Mouse (Mus musculus) MEL (cell line): ENCODE data around the gene Cfap77.

Experiments used
- CHD1 ChIP-seq: IDR thresholded peaks from 2 replicates; pipeline ENCODE4 v1.6.1; 2012; ENCODE audit warnings: low read depth, mild to moderate bottlenecking, inconsistent platforms, low read length, improper control_type of control experiment
- CTCF ChIP-seq, 3 experiments: IDR thresholded peaks in 2 of 3; conservative IDR thresholded peaks in 1 of 3; 2 replicates each; pipeline ENCODE4 v1.5.1; 2011 to 2012; ENCODE audit warnings: low read length in 3 of 3, low read depth in 2 of 3, mild to moderate bottlenecking in 2 of 3, improper control_type of control experiment in 1 of 3, inconsistent platforms in 1 of 3, mixed read lengths in 1 of 3, moderate library complexity in 1 of 3; ENCODE audit not compliant: control insufficient read depth in 1 of 3, insufficient read depth in 1 of 3, poor library complexity in 1 of 3, severe bottlenecking in 1 of 3
- ETS1 ChIP-seq: IDR thresholded peaks from 2 replicates; pipeline ENCODE4 v1.6.1; 2012; ENCODE audit warnings: low read depth, mild to moderate bottlenecking, inconsistent platforms, low read length, improper control_type of control experiment, moderate library complexity
- MAX ChIP-seq: IDR thresholded peaks from 2 replicates; pipeline ENCODE4 v1.6.1; 2011; ENCODE audit warnings: low read length, improper control_type of control experiment

GRCm38 (mm10) chr2:28973832-28974450, 80.9 kb downstream of the Cfap77 start:
- no peak for TF ChIP-seq ETS1
- no peak for TF ChIP-seq CHD1
- no peak for TF ChIP-seq CTCF (IDR thresholded peaks at IDR 0.05 in 2 of 3, conservative IDR thresholded peaks at IDR 0.05 in 1 of 3; ENCODE audit: control insufficient read depth in 1 of 3, insufficient read depth in 1 of 3, low read depth in 2 of 3, low read length in 3 of 3, poor library complexity in 1 of 3, severe bottlenecking in 1 of 3)
- TF ChIP-seq MAX = no peak
